Mouse (Mus musculus) kidney, adult 18-20 months (tissue): Measurements from ENCODE around the gene Anks3.
A peak's percentile ranks its signal among the peaks of the same experiment; 100 is the strongest.

Experiments used
- DNase-seq: peaks from one replicate; pipeline ENCODE4 v3.0.0; 2021

Anks3 gene

GRCm38 (mm10) chr16:4963797-4964709 is at the start of gene Anks3:
Anks3 (minus strand) TSS chr16:4964205.
- DNase-seq: peak; percentile 97

- DNase-seq: peak; percentile 98
Observed at GRCm38 (mm10) chr16:5013054-5013838, 49.2 kb upstream of the Anks3 start, which contains the start of gene Rogdi. Rogdi (minus strand) TSS chr16:5013553.

GRCm38 (mm10) chr16:5012036-5013005 is 48.3 kb upstream of the Anks3 start:
- peak; percentile 58 for DNase-seq

GRCm38 (mm10) chr16:5011285-5011684 is 47.3 kb upstream of the Anks3 start:
- no peak for DNase-seq

- no peak for DNase-seq
Observed at GRCm38 (mm10) chr16:5010371-5010935, 46.4 kb upstream of the Anks3 start.

- DNase-seq: peak; percentile 64
Observed at GRCm38 (mm10) chr16:5008076-5008475, 44.1 kb upstream of the Anks3 start.

- peak; percentile 23 for DNase-seq
Observed at GRCm38 (mm10) chr16:5007492-5007891, 43.5 kb upstream of the Anks3 start.

- DNase-seq: peak; percentile 81
Observed at GRCm38 (mm10) chr16:5007067-5007466, 43.1 kb upstream of the Anks3 start, which contains the start of gene Smim22. Smim22 (plus strand) TSS chr16:5007288.

GRCm38 (mm10) chr16:5000611-5001010 is 36.6 kb upstream of the Anks3 start:
- DNase-seq: peak; percentile 45

GRCm38 (mm10) chr16:4998984-4999383 is 35.0 kb upstream of the Anks3 start:
- no peak for DNase-seq

- no peak for DNase-seq
Observed at GRCm38 (mm10) chr16:4997553-4997952, 33.5 kb upstream of the Anks3 start, which contains the start of gene Sept12. Sept12 (minus strand) TSS chr16:4997852.

- no peak for DNase-seq
Observed at GRCm38 (mm10) chr16:4993276-4993675, 29.3 kb upstream of the Anks3 start.

- no peak for DNase-seq
Observed at GRCm38 (mm10) chr16:4984717-4985116, 20.7 kb upstream of the Anks3 start.

- DNase-seq: peak; percentile 59
Observed at GRCm38 (mm10) chr16:4979755-4980380, 15.9 kb upstream of the Anks3 start.

- DNase-seq: peak; percentile 16
Observed at GRCm38 (mm10) chr16:4978275-4979051, 14.5 kb upstream of the Anks3 start.

GRCm38 (mm10) chr16:4976180-4976579 is 12.2 kb upstream of the Anks3 start:
- no peak for DNase-seq

GRCm38 (mm10) chr16:4974521-4974920 is 10.5 kb upstream of the Anks3 start:
- no peak for DNase-seq

- DNase-seq: no peak
Observed at GRCm38 (mm10) chr16:4971626-4972025, 7.6 kb upstream of the Anks3 start.

GRCm38 (mm10) chr16:4969055-4969843 is 5.2 kb upstream of the Anks3 start:
- no peak for DNase-seq

- no peak for DNase-seq
Observed at GRCm38 (mm10) chr16:4968426-4968825, 4.4 kb upstream of the Anks3 start.
